Mouse (Mus musculus) G1E (cell line): Measurements from ENCODE around the gene Ankfn1. TPM values are rescaled to one million over a fixed set of nuclear protein-coding genes. Genes with fewer than 3 reads are reported as not detected.

ENCODE experiments used
- ATAC-seq: 2 replicates; pipeline ENCODE4 v1.8.0; 2016; ENCODE audit warnings: mild to moderate bottlenecking; ENCODE audit not compliant: insufficient number of reproducible peaks, poor library complexity, low FRiP score, severe bottlenecking; ENCODE audit errors: extremely low read depth
- DNase-seq: peaks from one replicate; pipeline ENCODE4 v3.0.0; 2012; ENCODE audit warnings: low spot score
- H3K27me3 ChIP-seq: 2 replicates; pipeline ENCODE4 v1.6.1; 2012; ENCODE audit warnings: mild to moderate bottlenecking, low read length, inconsistent platforms; ENCODE audit not compliant: insufficient read depth
- H3K36me3 ChIP-seq: replicated peaks from 2 replicates; pipeline ENCODE3; 2012; ENCODE audit warnings: mild to moderate bottlenecking, inconsistent platforms
- H3K4me1 ChIP-seq: 2 replicates; pipeline ENCODE4 v1.6.1; 2012; ENCODE audit warnings: low read depth, low read length, inconsistent platforms, mixed read lengths; ENCODE audit not compliant: insufficient read depth
- H3K4me3 ChIP-seq: 2 replicates; pipeline ENCODE4 v1.5.1; 2012; ENCODE audit warnings: low read depth, mild to moderate bottlenecking, inconsistent platforms, low read length, moderate library complexity, mixed read lengths
- H3K9me3 ChIP-seq: replicated peaks from 2 replicates; pipeline ENCODE4 v1.6.1; 2012; ENCODE audit warnings: inconsistent platforms
- CTCF ChIP-seq: IDR thresholded peaks from 2 replicates; pipeline ENCODE4 v1.5.1; 2012; ENCODE audit warnings: low read depth, low read length, inconsistent platforms, mixed read lengths
- GATA1 ChIP-seq: IDR thresholded peaks from 2 replicates; pipeline ENCODE4 v1.6.1; 2012; ENCODE audit warnings: borderline replicate concordance, low read length, inconsistent platforms, mixed read lengths
- GATA2 ChIP-seq: IDR thresholded peaks from 2 replicates; pipeline ENCODE4 v1.6.1; 2012; ENCODE audit warnings: low read depth, low read length, inconsistent platforms, borderline replicate concordance
- POLR2AphosphoS5 ChIP-seq: IDR thresholded peaks from 2 replicates; pipeline ENCODE4 v1.6.1; 2012; ENCODE audit warnings: low read depth, low read length, inconsistent platforms; ENCODE audit not compliant: insufficient replicate concordance
- TAL1 ChIP-seq: conservative IDR thresholded peaks from 2 replicates; pipeline ENCODE4 v1.6.1; 2012; ENCODE audit warnings: low read depth, low read length, inconsistent platforms, mixed read lengths
- polyA plus RNA-seq: library from polyadenylated mRNA; stranded (reverse); fragments of >175 nt; gene quantifications from 2 replicates; pipeline ENCODE4 v1.2.3, GENCODE M21; 2012
- total RNA-seq, 2 experiments: library from RNA; stranded (forward) in 1 of 2; stranded (reverse) in 1 of 2; fragments of 200-1000 nt in 1 of 2; fragments of >200 nt in 1 of 2; fragmentation: Nextera tagmentation in 1 of 2; gene quantifications; 2 replicates each; pipeline ENCODE4 v1.2.3; 2014 to 2017

The Ankfn1 gene
- total and polyA plus RNA-seq, 3 experiments, result 0.27 TPM; not detected in 2

DNA sequence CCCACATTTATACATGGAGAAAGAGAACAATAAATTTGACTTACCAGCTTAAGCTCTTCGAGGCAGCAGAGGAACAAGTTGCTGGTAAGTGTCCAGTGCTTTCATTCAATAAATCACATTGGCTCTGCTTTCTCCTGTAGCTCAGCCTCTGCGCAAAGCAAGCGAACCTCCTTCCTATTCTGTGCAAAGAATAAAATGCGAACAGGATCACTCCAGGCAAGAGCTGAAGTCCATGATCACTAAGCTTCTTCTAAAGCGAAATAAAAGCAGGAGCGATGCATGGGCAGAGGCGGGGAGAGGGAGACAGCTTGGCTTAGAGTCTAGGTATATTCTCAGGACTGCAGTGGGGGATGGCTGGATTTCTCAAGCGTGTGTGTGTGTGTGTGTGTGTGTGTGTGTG, 239.1 kb downstream of the Ankfn1 start:
- DNase-seq (no peak), ATAC-seq (no peak)
- Histone ChIP-seq H3K9me3 (peaks cover 75% of the 10 kb centered on the region), H3K27me3 (no peaks in the 10 kb centered on the region), H3K4me3 (no peak overlapping the region), H3K4me1 (no peaks in the 10 kb centered on the region), H3K36me3 (no peaks in the 10 kb centered on the region)
- TF ChIP-seq GATA2 (no peak), TAL1 (no peak), CTCF (no peak), POLR2AphosphoS5 (no peak), GATA1 (no peak)

DNA sequence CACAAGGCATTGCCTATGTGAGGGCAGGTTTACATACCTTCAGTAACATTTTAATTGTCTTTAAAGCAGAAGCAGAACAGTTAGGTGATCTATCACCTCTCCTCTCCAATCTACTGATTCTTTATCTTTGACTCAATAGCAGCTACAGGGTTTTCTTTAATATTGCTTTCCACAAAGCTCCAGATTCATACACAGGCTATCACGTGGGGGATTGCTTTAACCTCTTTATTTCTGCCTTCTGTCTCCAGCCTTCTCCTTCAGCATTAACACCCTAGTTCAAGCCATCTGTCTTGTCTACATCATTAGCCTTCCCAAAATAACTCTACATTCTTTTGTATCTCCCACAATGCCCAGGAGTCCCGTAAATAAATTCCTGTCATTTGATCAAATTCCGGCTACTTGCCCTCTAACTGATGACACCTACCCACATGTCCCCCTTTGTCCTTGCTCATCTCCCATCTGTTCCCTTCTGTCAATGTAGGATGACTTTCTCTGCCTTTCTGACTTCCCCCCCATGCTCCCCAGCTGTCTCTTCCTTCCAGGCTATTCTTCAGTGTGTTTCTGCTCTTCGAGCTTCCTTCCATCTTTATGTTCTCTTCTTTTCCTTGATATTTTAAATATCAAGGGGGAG, 249.5 kb downstream of the Ankfn1 start:
- Histone ChIP-seq H3K4me3 (no peak overlapping the region), H3K36me3 (no peaks in the 10 kb centered on the region), H3K27me3 (no peaks in the 10 kb centered on the region), H3K9me3 (peaks cover 18% of the 10 kb centered on the region), H3K4me1 (no peaks in the 10 kb centered on the region)
- TF ChIP-seq CTCF, result no peak
- ATAC-seq (no peak), DNase-seq (no peak)

DNA sequence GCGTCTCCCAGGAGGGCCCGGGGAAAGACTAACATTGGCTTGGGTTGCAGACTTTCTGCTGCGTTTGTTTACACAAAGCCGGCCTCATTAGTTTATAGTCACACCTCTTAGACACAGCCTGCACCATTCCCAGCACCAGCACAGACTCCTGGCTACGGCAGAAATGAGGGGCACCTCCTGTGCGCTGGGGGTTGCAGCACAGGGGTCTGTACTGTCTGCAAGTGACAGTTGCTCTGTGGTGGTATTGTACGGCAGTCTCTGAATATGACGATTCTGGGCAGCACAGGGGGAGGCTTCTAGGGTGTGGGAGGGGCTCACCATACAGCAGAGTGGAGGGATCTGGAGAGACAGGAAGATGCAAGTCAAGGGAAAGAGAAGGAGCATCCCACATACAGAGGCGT, 262.0 kb downstream of the Ankfn1 start:
- H3K4me1 ChIP-seq, result no peaks in the 10 kb centered on the region
- ATAC-seq (no peak), DNase-seq (no peak)
- H3K36me3 ChIP-seq, result no peaks in the 10 kb centered on the region
- H3K9me3 ChIP-seq, result peaks cover 37% of the 10 kb centered on the region
- TF ChIP-seq TAL1 (no peak), GATA2 (no peak), POLR2AphosphoS5 (no peak), CTCF (no peak), GATA1 (no peak)
- H3K4me3 ChIP-seq, result no peak overlapping the region
- no peaks in the 10 kb centered on the region for H3K27me3 ChIP-seq

DNA sequence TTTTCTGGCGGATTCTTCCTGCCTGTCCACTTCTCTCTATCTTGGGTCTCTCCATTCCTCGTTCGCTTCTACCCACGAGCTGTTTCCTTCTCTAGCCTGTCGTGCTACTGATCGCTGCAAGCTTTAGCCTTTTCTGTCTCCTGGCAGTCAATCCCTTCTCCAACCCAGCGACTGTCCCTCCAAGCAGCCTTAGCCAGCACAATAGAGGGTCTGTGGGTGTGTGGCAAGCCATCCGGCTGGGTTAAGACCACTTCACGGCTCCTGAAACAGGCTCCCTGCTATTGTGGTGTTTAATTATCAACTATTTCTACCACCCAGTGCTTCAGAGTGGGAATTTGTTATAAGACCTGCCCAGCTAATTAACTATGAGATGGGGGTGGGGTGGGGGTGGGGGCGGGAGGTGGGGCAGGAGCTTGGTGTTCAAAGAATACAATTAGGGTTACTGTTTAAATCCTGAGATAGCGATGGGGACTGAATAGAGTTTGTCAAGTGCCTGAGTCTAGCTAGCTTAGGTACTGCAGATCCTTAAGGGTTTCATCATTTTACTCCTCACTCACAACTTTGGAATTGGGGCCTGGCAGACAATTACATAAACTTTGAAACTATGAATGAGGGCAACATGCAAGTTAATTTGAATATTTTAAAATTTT, 268.7 kb downstream of the Ankfn1 start:
- TF ChIP-seq POLR2AphosphoS5 (no peak), CTCF (no peak), GATA1 (no peak), TAL1 (no peak), GATA2 (no peak)
- H3K36me3 ChIP-seq, result no peaks in the 10 kb centered on the region
- peaks cover 43% of the 10 kb centered on the region for H3K9me3 ChIP-seq
- ATAC-seq, result no peak
- no peak for DNase-seq
- no peaks in the 10 kb centered on the region for H3K27me3 ChIP-seq
- no peaks in the 10 kb centered on the region for H3K4me1 ChIP-seq
- H3K4me3 ChIP-seq, result no peak overlapping the region

DNA sequence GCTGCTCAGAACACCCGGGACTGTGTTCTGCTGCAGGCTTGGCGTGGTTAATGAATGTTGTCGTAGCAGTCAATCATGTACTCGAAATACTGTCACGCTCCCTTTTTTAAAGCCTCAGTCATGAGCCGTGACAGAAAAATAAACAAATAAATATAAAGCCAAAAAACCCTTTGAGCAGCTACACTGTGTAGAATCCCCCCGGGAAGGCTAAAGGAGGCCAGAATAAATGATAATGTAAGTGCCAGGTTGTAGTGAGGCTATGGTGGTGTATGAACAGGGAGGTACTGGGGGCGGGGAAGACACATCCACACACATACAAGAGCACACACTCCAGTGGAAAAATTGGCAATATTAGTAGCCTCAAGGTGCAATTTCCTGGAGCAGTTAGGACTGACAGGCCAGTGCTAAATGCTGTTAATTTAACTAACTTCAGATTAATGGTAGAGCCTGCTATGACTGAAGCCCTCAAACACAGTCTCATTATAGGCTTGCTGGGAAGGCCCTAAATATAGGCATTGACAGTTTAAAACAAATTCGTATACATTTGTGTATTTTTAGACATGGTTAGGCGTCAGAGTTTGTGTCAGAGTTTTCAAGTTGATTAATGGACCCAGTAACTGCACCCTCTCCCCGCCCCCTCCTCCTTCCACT, 270.7 kb downstream of the Ankfn1 start:
- H3K9me3 ChIP-seq, result peaks cover 49% of the 10 kb centered on the region
- no peaks in the 10 kb centered on the region for H3K4me1 ChIP-seq
- H3K4me3 ChIP-seq, result no peak overlapping the region
- no peak for DNase-seq
- ATAC-seq, result no peak; the same call in 1 of the 2 replicates
- no peak for TF ChIP-seq GATA1
- TF ChIP-seq CTCF, result no peak
- no peak for TF ChIP-seq POLR2AphosphoS5
- no peak for TF ChIP-seq GATA2
- no peak for TF ChIP-seq TAL1
- no peaks in the 10 kb centered on the region for H3K27me3 ChIP-seq
- no peaks in the 10 kb centered on the region for H3K36me3 ChIP-seq

DNA sequence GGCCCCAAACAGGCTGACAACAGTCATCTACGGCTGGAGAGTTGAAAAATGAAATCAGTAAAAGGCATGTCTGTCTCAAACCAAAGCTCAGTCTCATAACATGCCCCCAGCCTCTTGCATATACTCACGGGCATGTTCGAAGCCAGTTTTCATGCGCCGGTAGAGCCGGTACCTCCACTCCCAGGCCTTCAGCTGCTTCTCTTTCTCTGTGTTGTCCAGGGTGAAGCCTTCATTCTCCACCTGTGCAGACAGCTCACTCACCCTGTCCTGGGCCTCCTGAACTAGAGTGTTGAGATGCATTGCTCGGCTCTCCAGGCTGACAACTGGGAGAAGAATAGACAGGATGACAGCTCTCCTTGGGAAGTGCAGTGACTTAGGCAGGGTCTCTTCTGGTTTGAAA, 272.4 kb downstream of the Ankfn1 start:
- H3K4me1 ChIP-seq, result no peaks in the 10 kb centered on the region
- H3K9me3 ChIP-seq, result peaks cover 40% of the 10 kb centered on the region
- no peaks in the 10 kb centered on the region for H3K36me3 ChIP-seq
- ATAC-seq (no peak), DNase-seq (no peak)
- H3K27me3 ChIP-seq, result no peaks in the 10 kb centered on the region
- no peak overlapping the region for H3K4me3 ChIP-seq
- TF ChIP-seq POLR2AphosphoS5 (no peak), CTCF (no peak), GATA1 (no peak), GATA2 (no peak), TAL1 (no peak)
